Mouse (Mus musculus) spleen, adult 18-20 months (tissue): ENCODE results near the gene Mvb12b.

Source experiments
- DNase-seq, 2 experiments: peaks; one replicate each; pipeline ENCODE4 v3.0.0; 2022; ENCODE audit warnings: mixed read lengths in 2 of 2

Mvb12b gene

GRCm38 (mm10) chr2:33842983-33843577 lies 44.7 kb downstream of the Mvb12b start:
- no peak for DNase-seq

- no peak for DNase-seq
Observed at GRCm38 (mm10) chr2:33841980-33842379, 45.8 kb downstream of the Mvb12b start.

GRCm38 (mm10) chr2:33840483-33840882 lies 47.3 kb downstream of the Mvb12b start:
- no peak for DNase-seq

GRCm38 (mm10) chr2:33839252-33839651 lies 48.5 kb downstream of the Mvb12b start:
- no peak for DNase-seq

- no peak for DNase-seq
Observed at GRCm38 (mm10) chr2:33837297-33837696, 50.4 kb downstream of the Mvb12b start.

GRCm38 (mm10) chr2:33836660-33837213 lies 51.0 kb downstream of the Mvb12b start:
- DNase-seq: no peak

GRCm38 (mm10) chr2:33835038-33835437 lies 52.7 kb downstream of the Mvb12b start:
- DNase-seq: no peak

- DNase-seq: no peak
Observed at GRCm38 (mm10) chr2:33833902-33834301, 53.8 kb downstream of the Mvb12b start.

GRCm38 (mm10) chr2:33829870-33830269 lies 57.9 kb downstream of the Mvb12b start:
- no peak for DNase-seq

GRCm38 (mm10) chr2:33826777-33827176 lies 61.0 kb downstream of the Mvb12b start:
- DNase-seq: no peak

- no peak for DNase-seq
Observed at GRCm38 (mm10) chr2:33824935-33825514, 62.7 kb downstream of the Mvb12b start.

GRCm38 (mm10) chr2:33821677-33822607 lies 65.8 kb downstream of the Mvb12b start:
- peak; percentile 64 to 81 for DNase-seq

- DNase-seq: no peak
Observed at GRCm38 (mm10) chr2:33820450-33820849, 67.3 kb downstream of the Mvb12b start.

- no peak for DNase-seq
Observed at GRCm38 (mm10) chr2:33820037-33820436, 67.7 kb downstream of the Mvb12b start.

GRCm38 (mm10) chr2:33818385-33818784 lies 69.4 kb downstream of the Mvb12b start:
- no peak for DNase-seq

GRCm38 (mm10) chr2:33817663-33818346 lies 69.9 kb downstream of the Mvb12b start:
- no peak for DNase-seq

- DNase-seq: no peak
Observed at GRCm38 (mm10) chr2:33817080-33817479, 70.7 kb downstream of the Mvb12b start.

- no peak for DNase-seq
Observed at GRCm38 (mm10) chr2:33814581-33814980, 73.2 kb downstream of the Mvb12b start.

- DNase-seq: no peak
Observed at GRCm38 (mm10) chr2:33813501-33814240, 74.1 kb downstream of the Mvb12b start.

GRCm38 (mm10) chr2:33812980-33813379 lies 74.8 kb downstream of the Mvb12b start:
- DNase-seq: no peak

GRCm38 (mm10) chr2:33811349-33811890 lies 76.3 kb downstream of the Mvb12b start:
- DNase-seq: no peak

- no peak for DNase-seq
Observed at GRCm38 (mm10) chr2:33809081-33809480, 78.7 kb downstream of the Mvb12b start.
